Mouse (Mus musculus) left cerebral cortex, adult 6 months (tissue): ENCODE measurements around the gene Emp3. TPM values are rescaled to one million over a fixed set of nuclear protein-coding genes. Genes with fewer than 3 reads are reported as not detected.

ENCODE experiments used
- long read RNA-seq, 2 experiments: library from polyadenylated mRNA; unstranded; transcript quantifications; one replicate each; pipeline ENCODE4 v2.0.0; 2019 to 2020
- polyA plus RNA-seq: library from polyadenylated mRNA; unstranded; fragments of <200 nt; fragmentation: Nextera tagmentation; gene quantifications from 2 replicates; pipeline ENCODE4 v1.2.3, GENCODE M21; 2021

Gene Emp3
- 10.7 and 12.3 TPM in 2 replicates for polyA plus RNA-seq
- long read RNA-seq, experiment 1: 0 reads
- long read RNA-seq, experiment 2, partial matches to known transcripts: 1 of 5 reads
- long read RNA-seq, experiment 2, other reads (novel, unspliced or antisense): 0 of 5 reads

GRCm38 (mm10) chr7:45921242-45921621, at the start of gene Emp3:
Emp3 (minus strand) TSS chr7:45921404.

GRCm38 (mm10) chr7:45923762-45924428, 2.7 kb upstream of the Emp3 start, which contains the start of gene Ccdc114:
Ccdc114 (plus strand) TSS chr7:45924072.

GRCm38 (mm10) chr7:45896517-45897257, 24.5 kb downstream of the Emp3 start, which contains the start of the genes Syngr4 and Tmem143:
Syngr4 (minus strand) TSS chr7:45896714.
Tmem143 (plus strand) TSS chr7:45896941.

GRCm38 (mm10) chr7:45878278-45878677, 42.9 kb downstream of the Emp3 start, which contains the start of gene Grin2d:
Grin2d (minus strand) TSS chr7:45878378.

GRCm38 (mm10) chr7:45872624-45873023, 48.6 kb downstream of the Emp3 start, which contains the start of gene Kdelr1:
Kdelr1 (plus strand) TSS chr7:45872772.

Other genes starting within 250 kb of the Emp3 start
- gene Ntn5, start 237.4 kb downstream of the Emp3 start, polyA plus RNA-seq: 6.5 and 9.8 TPM in 2 replicates
- gene Sec1, start 227.0 kb downstream of the Emp3 start, polyA plus RNA-seq: 0.26 and 0.38 TPM in 2 replicates
- gene Car11, start 221.6 kb downstream of the Emp3 start, polyA plus RNA-seq: 74.9 and 93.1 TPM in 2 replicates
- gene Dbp, start 216.3 kb downstream of the Emp3 start, polyA plus RNA-seq: 30.2 and 130 TPM in 2 replicates
- 335 and 337 TPM in 2 replicates for gene Rpl18, start 205.9 kb downstream of the Emp3 start, polyA plus RNA-seq
- 4.9 and 10.6 TPM in 2 replicates for gene Sphk2, start 203.4 kb downstream of the Emp3 start, polyA plus RNA-seq
- 0.08 and 0.22 TPM in 2 replicates for gene Fam83e, start 200.2 kb downstream of the Emp3 start, polyA plus RNA-seq
- gene Spaca4, start 195.6 kb downstream of the Emp3 start, polyA plus RNA-seq: not detected in 2 replicates
- gene Lmtk3, start 137.7 kb downstream of the Emp3 start, polyA plus RNA-seq: 3.9 and 10.6 TPM in 2 replicates
- gene Sult2b1, start 136.7 kb downstream of the Emp3 start, polyA plus RNA-seq: 22.5 and 23.3 TPM in 2 replicates
- gene Cyth2, start 106.8 kb downstream of the Emp3 start, polyA plus RNA-seq: 173 and 183 TPM in 2 replicates
- 2.0 and 2.3 TPM in 2 replicates for gene Kcnj14, start 96.6 kb downstream of the Emp3 start, polyA plus RNA-seq
- gene Grwd1, start 90.5 kb downstream of the Emp3 start, polyA plus RNA-seq: 16.1 and 22.0 TPM in 2 replicates
- 49.0 and 49.6 TPM in 2 replicates for gene Kdelr1, start 48.6 kb downstream of the Emp3 start, polyA plus RNA-seq
- gene Grin2d, start 43.0 kb downstream of the Emp3 start, polyA plus RNA-seq: 0.39 and 1.6 TPM in 2 replicates
- not detected in 2 replicates for gene Syngr4, start 24.7 kb downstream of the Emp3 start, polyA plus RNA-seq
- 2.7 and 4.5 TPM in 2 replicates for gene Tmem143, start 24.5 kb downstream of the Emp3 start, polyA plus RNA-seq
- gene Ccdc114, start 2.7 kb upstream of the Emp3 start, polyA plus RNA-seq: 0.74 and 1.0 TPM in 2 replicates
- gene Abcc6, start 108.9 kb upstream of the Emp3 start, polyA plus RNA-seq: 0.04 and 0.10 TPM in 2 replicates
- 20.0 and 25.0 TPM in 2 replicates for gene Nomo1, start 112.3 kb upstream of the Emp3 start, polyA plus RNA-seq
- gene Kcnj11, start 179.4 kb upstream of the Emp3 start, polyA plus RNA-seq: 8.3 and 9.6 TPM in 2 replicates